Mouse (Mus musculus) lung, embryonic 14.5 days (tissue): ENCODE data around the gene Myzap. TPM values are rescaled to one million over a fixed set of nuclear protein-coding genes. Genes with fewer than 3 reads are reported as not detected.
A peak's percentile ranks its signal among the peaks of the same experiment; 100 is the strongest.

Experiments
- ATAC-seq: fragments of 200-750 bp; cut with Nextera tagmentation; 2 replicates; pipeline ENCODE4 v1.8.0; 2017; ENCODE audit warnings: mild to moderate bottlenecking, moderate TSS enrichment, moderate library complexity; ENCODE audit not compliant: insufficient read depth
- DNase-seq: peaks from one replicate; pipeline ENCODE4 v3.0.0-alpha.2; 2015
- H3K27ac ChIP-seq: fragments of 300-500 bp; sonication (generic); 2 replicates; pipeline ENCODE4 v1.5.1; 2014; ENCODE audit warnings: low read depth, mild to moderate bottlenecking, moderate library complexity
- H3K27me3 ChIP-seq: fragments of 300-500 bp; sonication (generic); 2 replicates; pipeline ENCODE4 v1.6.1; 2014; ENCODE audit warnings: low read length, control low read depth; ENCODE audit not compliant: insufficient read depth
- H3K36me3 ChIP-seq: fragments of 300-500 bp; sonication (generic); 2 replicates; pipeline ENCODE4 v1.6.1; 2014; ENCODE audit warnings: control low read depth; ENCODE audit not compliant: insufficient read depth
- H3K4me1 ChIP-seq: fragments of 300-500 bp; sonication (generic); 2 replicates; pipeline ENCODE4 v1.6.1; 2014; ENCODE audit warnings: antibody characterized with exemption, control low read depth; ENCODE audit not compliant: insufficient read depth
- H3K4me2 ChIP-seq: fragments of 300-500 bp; sonication (generic); 2 replicates; pipeline ENCODE4 v1.6.1; 2014; ENCODE audit warnings: mild to moderate bottlenecking
- H3K4me3 ChIP-seq: fragments of 300-500 bp; sonication (generic); 2 replicates; pipeline ENCODE4 v1.5.1; 2014; ENCODE audit warnings: low read depth, low read length
- H3K9ac ChIP-seq: fragments of 300-500 bp; sonication (generic); 2 replicates; pipeline ENCODE4 v1.6.1; 2014
- H3K9me3 ChIP-seq: fragments of 300-500 bp; sonication (generic); 2 replicates; pipeline ENCODE4 v1.6.1; 2016; ENCODE audit warnings: low read depth, low read length, control low read depth
- CTCF ChIP-seq: IDR thresholded peaks from 2 replicates; pipeline ENCODE4 v1.5.1; 2016; ENCODE audit warnings: antibody characterized with exemption, low read depth
- WGBS: fragments of 180-500 bp; shearing (Covaris S2); extraction: QIAGEN DNeasy Blood & Tissue Kit; methylation state at CpG from one replicate; pipeline ENCODE4 v1.1.7; 2014; 5-methylcytosine and 5-hydroxymethylcytosine counted together
- polyA plus RNA-seq: library from polyadenylated mRNA; unstranded; fragments of >200 nt; fragmentation: Nextera tagmentation; extraction: Ambion mirVana; gene quantifications from 2 replicates; pipeline ENCODE4 v1.2.1, GENCODE M21; 2014

The Myzap gene
- polyA plus RNA-seq, 1 experiment from 2014 or later: 39.0 TPM

DNA sequence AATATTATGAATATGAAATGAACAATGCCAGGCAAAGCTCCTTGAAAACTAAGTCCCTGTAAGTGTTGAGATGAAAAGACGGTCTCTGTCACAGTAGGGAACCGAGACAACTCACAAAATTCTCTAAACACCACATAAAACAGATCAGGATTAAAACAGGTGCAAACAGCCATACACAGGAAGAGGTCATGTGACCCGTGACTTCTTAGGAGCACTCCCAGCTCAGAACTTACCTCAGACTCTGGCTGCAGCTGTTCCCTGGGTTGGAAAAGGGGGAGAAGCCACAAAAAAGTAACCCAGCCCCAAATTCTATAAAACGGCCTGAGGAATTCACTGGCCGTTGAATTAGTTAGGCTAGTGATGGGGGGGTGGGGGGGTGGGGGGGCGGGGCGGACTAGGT is 22.0 kb downstream of the Myzap start:
- DNase-seq (no peak), ATAC-seq (no peak)
- 63% methylated on average over 7 of the region's 7 CpGs for WGBS
- no peak overlapping the region for H3K4me2 ChIP-seq
- TF ChIP-seq CTCF: no peak
- H3K36me3 ChIP-seq: no peaks in the 10 kb centered on the region
- H3K27me3 ChIP-seq: no peaks in the 10 kb centered on the region
- no peak overlapping the region for H3K9ac ChIP-seq
- H3K4me1 ChIP-seq: no peaks in the 10 kb centered on the region; the same call in 1 of the 2 replicates
- H3K9me3 ChIP-seq: no peaks in the 10 kb centered on the region
- H3K27ac ChIP-seq: no peak overlapping the region
- no peak overlapping the region for H3K4me3 ChIP-seq

DNA sequence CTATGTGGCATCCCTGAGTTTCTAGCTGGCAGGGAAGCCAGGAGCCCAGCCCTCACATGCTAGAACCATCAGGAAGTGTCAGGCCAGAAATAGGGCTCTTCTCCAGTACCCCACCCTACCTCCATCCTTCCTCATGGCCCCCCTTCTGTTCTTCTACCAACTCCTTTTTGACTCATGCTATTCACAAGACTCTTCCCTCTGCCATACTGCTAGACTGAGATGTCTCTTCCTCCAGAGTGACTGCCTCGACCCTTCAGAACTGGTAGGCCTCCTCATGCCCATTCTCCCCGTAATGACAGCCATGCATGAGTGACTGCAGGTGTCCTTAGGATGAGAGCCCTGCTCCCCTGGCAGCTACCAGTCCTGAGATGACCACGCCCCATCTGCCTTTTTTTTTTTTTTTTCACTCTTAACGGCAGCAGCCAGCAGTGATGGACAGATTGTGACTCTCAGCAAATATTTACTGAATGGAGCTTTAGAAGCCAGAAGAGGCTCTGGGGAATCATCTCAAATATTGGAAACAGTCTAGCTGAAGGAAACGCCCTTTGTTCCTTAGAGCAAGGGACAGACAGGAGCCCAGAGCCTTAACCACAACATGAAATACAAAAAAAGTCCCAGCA is 23.7 kb downstream of the Myzap start:
- Histone ChIP-seq H3K4me3 (no peak overlapping the region), H3K9me3 (no peaks in the 10 kb centered on the region), H3K9ac (no peak overlapping the region), H3K4me1 (no peaks in the 10 kb centered on the region; the same call in 1 of the 2 replicates), H3K27me3 (no peaks in the 10 kb centered on the region), H3K4me2 (no peak overlapping the region), H3K36me3 (no peaks in the 10 kb centered on the region), H3K27ac (0 out of 2 replicates have a peak overlapping the region, but pooled peaks have one; percentile 4)
- ATAC-seq (no peak), DNase-seq (no peak)
- 32% methylated on average over 5 of the region's 5 CpGs for WGBS
- no peak for TF ChIP-seq CTCF

DNA sequence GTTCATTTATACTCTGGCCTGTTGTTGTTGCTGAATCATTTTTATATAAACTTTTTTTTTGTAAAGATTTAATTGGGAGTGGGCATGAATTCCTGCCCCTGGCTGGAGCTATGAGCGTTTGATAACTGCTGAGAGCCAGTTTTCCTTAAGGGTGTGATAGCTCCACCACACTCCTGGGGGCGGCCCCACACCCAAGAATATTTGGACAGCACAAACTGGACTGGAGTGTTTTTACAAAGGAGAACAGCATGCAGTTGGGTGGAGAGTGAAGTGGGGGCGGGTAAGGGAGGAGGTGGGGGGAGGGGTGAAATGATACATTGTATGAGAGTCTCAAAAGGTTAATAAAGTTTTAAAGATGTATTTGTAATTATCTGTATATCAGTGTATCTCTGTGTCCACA is 24.8 kb downstream of the Myzap start:
- H3K4me3 ChIP-seq: no peak overlapping the region
- WGBS: 38% methylated on average over 3 of the region's 3 CpGs
- H3K9me3 ChIP-seq: no peaks in the 10 kb centered on the region
- no peak for ATAC-seq
- no peaks in the 10 kb centered on the region; the same call in 1 of the 2 replicates for H3K4me1 ChIP-seq
- no peak for TF ChIP-seq CTCF
- H3K27ac ChIP-seq: no peak overlapping the region
- no peak for DNase-seq
- no peaks in the 10 kb centered on the region for H3K36me3 ChIP-seq
- no peak overlapping the region for H3K9ac ChIP-seq
- H3K27me3 ChIP-seq: no peaks in the 10 kb centered on the region
- no peak overlapping the region for H3K4me2 ChIP-seq

DNA sequence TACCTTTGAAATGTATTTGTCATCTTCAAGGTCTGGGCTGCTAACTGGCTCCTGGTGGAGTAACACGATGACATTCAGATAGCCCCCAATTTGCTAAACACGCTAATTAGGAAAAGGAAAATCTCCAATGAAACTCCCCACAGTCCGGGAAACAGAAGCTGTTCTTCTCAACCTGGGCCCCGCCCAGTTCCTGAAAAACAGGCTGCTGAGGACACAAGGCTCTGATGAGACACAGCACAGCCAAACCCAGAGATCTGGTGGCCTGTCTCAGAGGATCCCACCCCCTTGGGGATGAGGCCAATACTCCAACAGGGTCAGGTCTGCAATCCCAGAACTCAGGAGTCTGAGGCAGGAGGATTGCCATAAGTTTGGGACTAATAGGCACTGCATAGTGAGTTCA is 25.4 kb downstream of the Myzap start:
- ATAC-seq (no peak), DNase-seq (peak; percentile 39)
- Histone ChIP-seq H3K9ac (no peak overlapping the region), H3K27me3 (no peaks in the 10 kb centered on the region), H3K36me3 (no peaks in the 10 kb centered on the region), H3K9me3 (no peaks in the 10 kb centered on the region), H3K27ac (no peak overlapping the region), H3K4me3 (no peak overlapping the region), H3K4me1 (no peaks in the 10 kb centered on the region; the same call in 1 of the 2 replicates), H3K4me2 (no peak overlapping the region)
- WGBS: 30% methylated on average over 4 of the region's 4 CpGs
- TF ChIP-seq CTCF: no peak

DNA sequence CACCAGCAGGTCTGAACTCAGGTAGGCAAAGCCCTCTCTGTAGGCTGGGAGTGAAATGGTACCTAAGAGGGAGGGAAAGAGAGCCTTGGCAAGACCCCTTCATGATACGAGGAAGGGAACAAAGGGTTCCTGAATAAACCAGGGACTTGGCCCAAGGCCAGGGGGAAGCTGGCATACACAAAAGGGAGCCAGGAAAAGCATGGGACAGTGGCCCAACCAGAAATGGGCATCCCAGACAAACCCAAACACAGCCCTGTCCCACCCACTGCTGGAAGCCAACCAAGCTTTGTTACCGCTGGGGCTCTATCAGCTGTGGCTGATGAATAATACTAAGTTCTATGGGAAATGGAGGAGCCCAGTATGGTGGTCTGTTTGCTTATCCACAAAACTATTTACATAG is 34.4 kb downstream of the Myzap start:
- H3K9ac ChIP-seq: no peak overlapping the region
- no peaks in the 10 kb centered on the region for H3K27me3 ChIP-seq
- no peak for TF ChIP-seq CTCF
- no peaks in the 10 kb centered on the region for H3K9me3 ChIP-seq
- no peak overlapping the region for H3K4me2 ChIP-seq
- H3K4me3 ChIP-seq: no peak overlapping the region
- no peaks in the 10 kb centered on the region for H3K4me1 ChIP-seq
- no peak overlapping the region for H3K27ac ChIP-seq
- ATAC-seq: no peak
- WGBS: 28% methylated on average over 2 of the region's 2 CpGs
- no peaks in the 10 kb centered on the region for H3K36me3 ChIP-seq
- peak; percentile 70 for DNase-seq

DNA sequence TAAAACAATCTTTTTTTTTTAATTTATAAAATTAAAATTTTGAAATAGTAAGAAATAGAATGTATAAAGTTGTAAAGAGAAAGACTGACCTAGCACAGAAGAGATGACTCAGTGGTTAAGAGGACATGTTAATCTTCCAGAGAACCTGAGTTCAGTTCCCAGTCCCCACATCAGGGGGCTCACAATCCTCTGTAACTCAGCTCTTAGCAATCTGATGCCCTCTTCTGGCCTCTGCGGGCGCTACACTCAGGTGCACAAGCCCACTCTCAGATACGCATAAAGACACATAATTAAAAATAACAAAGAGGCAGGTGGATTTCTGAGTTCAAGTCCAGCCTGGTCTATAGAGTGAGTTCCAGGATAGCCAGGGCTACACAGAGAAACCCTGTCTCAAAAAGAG is 38.2 kb downstream of the Myzap start:
- Histone ChIP-seq H3K27me3 (no peaks in the 10 kb centered on the region), H3K4me1 (no peaks in the 10 kb centered on the region), H3K9me3 (no peaks in the 10 kb centered on the region), H3K27ac (no peak overlapping the region), H3K4me2 (no peak overlapping the region), H3K9ac (no peak overlapping the region), H3K36me3 (no peaks in the 10 kb centered on the region), H3K4me3 (no peak overlapping the region)
- no peak for ATAC-seq
- DNase-seq: no peak
- WGBS: 90% methylated on average over 3 of the region's 3 CpGs
- TF ChIP-seq CTCF: 0 out of 2 replicates have a peak, but pooled peaks have one; percentile 9

DNA sequence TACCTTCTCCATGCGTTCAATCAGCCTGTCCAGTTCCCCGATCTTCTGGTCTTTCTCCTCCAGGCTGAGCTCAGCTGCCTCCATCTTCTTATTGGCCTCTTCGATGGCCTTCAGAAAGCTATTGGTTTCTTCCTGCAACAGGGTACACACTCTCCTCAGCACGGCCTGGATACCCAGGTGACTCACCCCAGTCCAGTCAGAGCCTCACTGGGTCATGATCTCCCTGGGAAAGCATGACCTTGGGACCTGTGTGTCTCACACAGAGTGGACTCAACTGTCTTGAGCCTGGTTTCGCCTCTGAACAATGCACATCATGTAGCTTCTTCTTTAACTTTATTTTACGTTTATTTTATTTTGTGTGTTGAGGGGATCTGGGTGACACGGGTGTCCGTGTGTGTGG is 42.0 kb downstream of the Myzap start:
- no peak for ATAC-seq
- no peak overlapping the region for H3K4me3 ChIP-seq
- H3K9ac ChIP-seq: no peak overlapping the region
- H3K4me1 ChIP-seq: no peaks in the 10 kb centered on the region
- TF ChIP-seq CTCF: no peak
- H3K27ac ChIP-seq: no peak overlapping the region
- WGBS: 84% methylated on average over 8 of the region's 8 CpGs
- DNase-seq: no peak
- H3K36me3 ChIP-seq: peaks cover 2% of the 10 kb centered on the region; the same call in 1 of the 2 replicates
- no peak overlapping the region for H3K4me2 ChIP-seq
- H3K27me3 ChIP-seq: no peaks in the 10 kb centered on the region
- H3K9me3 ChIP-seq: no peaks in the 10 kb centered on the region
